Mouse (Mus musculus) testis, adult 2 months (tissue): ENCODE results near the gene Phactr1. TPM values are rescaled to one million over a fixed set of nuclear protein-coding genes. Genes with fewer than 3 reads are reported as not detected.
A peak's percentile ranks its signal among the peaks of the same experiment; 100 is the strongest.

Experiments used
- H3K27ac ChIP-seq: fragments of 200-500 bp; 2 replicates; pipeline ENCODE4 v1.5.1; 2012; ENCODE audit warnings: low read depth, low read length; ENCODE audit not compliant: control insufficient read depth, insufficient read depth
- H3K27me3 ChIP-seq: fragments of 200-500 bp; 2 replicates; pipeline ENCODE4 v1.6.1; 2012; ENCODE audit warnings: mild to moderate bottlenecking, low read length, moderate library complexity; ENCODE audit not compliant: control insufficient read depth, insufficient read depth
- H3K36me3 ChIP-seq: fragments of 200-500 bp; 2 replicates; pipeline ENCODE4 v1.6.1; 2012; ENCODE audit warnings: mild to moderate bottlenecking, low read length; ENCODE audit not compliant: control insufficient read depth, insufficient read depth
- H3K4me1 ChIP-seq: fragments of 200-500 bp; 2 replicates; pipeline ENCODE4 v1.6.1; 2012; ENCODE audit warnings: low read length; ENCODE audit not compliant: control insufficient read depth, insufficient read depth
- H3K4me3 ChIP-seq: fragments of 200-500 bp; 2 replicates; pipeline ENCODE4 v1.5.1; 2012; ENCODE audit warnings: low read depth, mild to moderate bottlenecking, low read length, moderate library complexity, mixed read lengths; ENCODE audit not compliant: control insufficient read depth
- CTCF ChIP-seq: fragments of 200-500 bp; IDR thresholded peaks from 2 replicates; pipeline ENCODE4 v1.5.1; 2012; ENCODE audit warnings: low read depth, mild to moderate bottlenecking, inconsistent platforms, low read length, moderate library complexity; ENCODE audit not compliant: control insufficient read depth, insufficient read depth, insufficient replicate concordance
- POLR2A ChIP-seq: fragments of 200-500 bp; IDR thresholded peaks from 2 replicates; pipeline ENCODE4 v1.6.1; 2012; ENCODE audit warnings: low read depth, mild to moderate bottlenecking, inconsistent platforms, low read length, moderate library complexity; ENCODE audit not compliant: control insufficient read depth
- polyA plus RNA-seq: library from polyadenylated mRNA; depleted of rRNA; stranded (reverse); fragments of >200 nt; gene quantifications from 2 replicates; pipeline ENCODE4 v1.2.3, GENCODE M21; 2012

The Phactr1 gene
- polyA plus RNA-seq, 1 experiment, result 50.2 TPM

GRCm38 (mm10) chr13:43112280-43112679, 431.9 kb downstream of the Phactr1 start:
- TF ChIP-seq POLR2A (no peak), CTCF (no peak)
- Histone ChIP-seq H3K4me3 (no peak overlapping the region), H3K4me1 (no peaks in the 10 kb centered on the region), H3K27ac (no peak overlapping the region), H3K36me3 (no peaks in the 10 kb centered on the region), H3K27me3 (no peaks in the 10 kb centered on the region)

GRCm38 (mm10) chr13:43112707-43113106, 432.3 kb downstream of the Phactr1 start:
- no peaks in the 10 kb centered on the region for H3K36me3 ChIP-seq
- no peak overlapping the region for H3K4me3 ChIP-seq
- no peak overlapping the region for H3K27ac ChIP-seq
- H3K4me1 ChIP-seq, result no peaks in the 10 kb centered on the region
- TF ChIP-seq CTCF (no peak), POLR2A (no peak)
- no peaks in the 10 kb centered on the region for H3K27me3 ChIP-seq

GRCm38 (mm10) chr13:43113141-43113540, 432.7 kb downstream of the Phactr1 start:
- TF ChIP-seq POLR2A (no peak), CTCF (no peak)
- H3K4me3 ChIP-seq, result no peak overlapping the region
- no peaks in the 10 kb centered on the region for H3K36me3 ChIP-seq
- no peaks in the 10 kb centered on the region for H3K27me3 ChIP-seq
- H3K27ac ChIP-seq, result no peak overlapping the region
- H3K4me1 ChIP-seq, result no peaks in the 10 kb centered on the region

DNA sequence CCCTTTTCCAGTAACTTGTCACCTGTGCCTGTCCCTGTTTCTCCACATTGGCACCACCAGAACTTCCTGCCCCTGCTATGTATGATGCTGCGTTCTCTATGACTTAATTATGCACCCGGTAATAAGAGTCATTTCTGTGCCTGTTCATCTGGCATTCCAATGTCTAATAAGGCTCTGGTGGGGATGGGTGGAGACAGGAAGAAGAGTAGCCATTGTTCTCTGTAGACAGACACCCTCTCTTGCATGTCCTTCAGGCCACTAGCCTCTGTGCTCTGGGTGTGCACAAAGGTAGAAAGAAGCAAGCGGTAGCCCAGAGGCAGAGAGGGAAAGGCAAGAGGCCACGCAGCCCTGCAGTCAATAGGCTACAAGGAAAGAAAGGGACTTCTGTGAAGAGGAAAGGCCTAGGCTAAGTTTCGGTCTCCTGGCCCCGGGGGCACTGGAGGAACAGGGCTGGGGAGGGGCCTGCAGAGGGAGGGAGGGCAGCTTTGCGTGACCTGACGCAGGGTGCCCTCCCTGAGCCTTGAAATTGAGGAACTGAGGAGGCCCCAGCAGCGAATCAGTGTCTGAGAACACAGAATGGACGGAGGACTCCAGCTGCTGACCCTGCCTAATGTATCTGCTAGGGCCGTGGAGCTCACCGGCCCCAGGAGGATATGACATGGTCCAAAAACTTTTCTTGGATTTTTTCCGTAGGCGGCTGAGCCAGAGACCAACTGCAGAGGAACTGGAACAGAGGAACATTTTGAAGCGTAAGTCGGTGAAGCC, 442.1 kb downstream of the Phactr1 start:
- H3K4me1 ChIP-seq, result no peaks in the 10 kb centered on the region

GRCm38 (mm10) chr13:43123895-43124682, 443.7 kb downstream of the Phactr1 start:
- Histone ChIP-seq H3K27ac (no peak overlapping the region), H3K36me3 (no peaks in the 10 kb centered on the region), H3K27me3 (no peaks in the 10 kb centered on the region), H3K4me3 (peak overlapping the region; percentile 57), H3K4me1 (no peaks in the 10 kb centered on the region)
- TF ChIP-seq CTCF (no peak), POLR2A (no peak)

More for the DNA sequence above, 442.1 kb downstream of the Phactr1 start:
- Histone ChIP-seq H3K36me3 (no peaks in the 10 kb centered on the region), H3K27ac (no peak overlapping the region), H3K27me3 (no peaks in the 10 kb centered on the region), H3K4me3 (no peak overlapping the region)
- TF ChIP-seq POLR2A, result no peak
- no peak for TF ChIP-seq CTCF

- Histone ChIP-seq H3K36me3 (no peaks in the 10 kb centered on the region), H3K27me3 (no peaks in the 10 kb centered on the region), H3K4me1 (no peaks in the 10 kb centered on the region), H3K4me3 (peak overlapping the region; percentile 57), H3K27ac (no peak overlapping the region)
- TF ChIP-seq CTCF (no peak), POLR2A (no peak)
Measured at GRCm38 (mm10) chr13:43124683-43125074, 444.3 kb downstream of the Phactr1 start.

DNA sequence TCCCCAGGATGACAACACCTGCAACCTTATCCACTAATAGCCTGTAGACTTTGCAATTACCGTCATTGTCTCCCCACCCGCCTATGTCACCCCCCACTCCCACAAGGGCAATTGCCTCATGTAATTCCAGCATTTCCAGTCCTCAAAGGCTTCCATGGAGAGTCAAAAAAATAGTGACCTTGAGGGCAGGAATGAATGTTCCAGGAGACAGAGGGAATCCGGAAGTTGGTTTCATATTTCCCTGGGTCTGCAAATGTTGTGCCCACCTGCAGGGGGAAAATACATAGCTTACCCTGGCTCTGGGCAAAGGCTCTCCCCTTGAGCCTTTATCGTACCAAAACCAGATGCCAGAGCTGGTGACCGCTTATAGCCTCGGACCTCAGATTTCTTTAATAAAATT, 449.7 kb downstream of the Phactr1 start:
- H3K4me3 ChIP-seq, result no peak overlapping the region
- no peaks in the 10 kb centered on the region for H3K27me3 ChIP-seq
- no peaks in the 10 kb centered on the region for H3K36me3 ChIP-seq
- H3K27ac ChIP-seq, result no peak overlapping the region
- no peak for TF ChIP-seq POLR2A
- TF ChIP-seq CTCF, result no peak
- H3K4me1 ChIP-seq, result no peaks in the 10 kb centered on the region; the same call in 1 of the 2 replicates
